Mouse (Mus musculus): ENCODE results near the gene Mast3.

DNA sequence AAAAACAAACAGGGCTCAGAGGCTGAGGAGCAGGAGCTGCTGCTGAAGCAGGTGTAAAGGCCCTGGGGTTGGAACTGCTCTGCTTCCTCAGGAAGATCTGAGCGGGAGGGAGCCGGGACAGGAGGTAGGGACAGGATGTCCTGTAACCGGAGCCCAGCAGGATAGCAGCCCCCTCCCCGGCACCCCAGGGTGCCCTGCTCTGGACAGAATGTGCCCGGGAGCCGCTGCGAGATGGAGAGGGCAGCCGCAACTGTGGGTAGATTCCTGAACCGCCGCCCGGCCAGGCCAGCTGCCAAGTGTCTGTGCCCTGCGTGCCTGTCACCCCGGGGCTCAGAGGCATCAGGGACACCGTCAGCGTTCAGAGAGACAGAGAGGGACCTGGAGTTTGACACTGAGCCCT is 28.7 kb upstream of the Mast3 start:
- TF ChIP-seq GATA1 (IDR thresholded peaks at IDR 0.05; ENCODE audit: borderline replicate concordance, low read length) (no peak), FLI1 (IDR thresholded peaks at IDR 0.05; ENCODE audit: low read length) (no peak)

Measured in megakaryocyte, embryonic 14.5 days (primary cell).